Mouse (Mus musculus): ENCODE measurements at regions not wholly inside any gene's neighbourhood (a gene's known extent, or its start where the extent isn't known, plus 50 kb on each side); places are given as distances from the start of the nearest gene placed in this dataset.

DNA sequence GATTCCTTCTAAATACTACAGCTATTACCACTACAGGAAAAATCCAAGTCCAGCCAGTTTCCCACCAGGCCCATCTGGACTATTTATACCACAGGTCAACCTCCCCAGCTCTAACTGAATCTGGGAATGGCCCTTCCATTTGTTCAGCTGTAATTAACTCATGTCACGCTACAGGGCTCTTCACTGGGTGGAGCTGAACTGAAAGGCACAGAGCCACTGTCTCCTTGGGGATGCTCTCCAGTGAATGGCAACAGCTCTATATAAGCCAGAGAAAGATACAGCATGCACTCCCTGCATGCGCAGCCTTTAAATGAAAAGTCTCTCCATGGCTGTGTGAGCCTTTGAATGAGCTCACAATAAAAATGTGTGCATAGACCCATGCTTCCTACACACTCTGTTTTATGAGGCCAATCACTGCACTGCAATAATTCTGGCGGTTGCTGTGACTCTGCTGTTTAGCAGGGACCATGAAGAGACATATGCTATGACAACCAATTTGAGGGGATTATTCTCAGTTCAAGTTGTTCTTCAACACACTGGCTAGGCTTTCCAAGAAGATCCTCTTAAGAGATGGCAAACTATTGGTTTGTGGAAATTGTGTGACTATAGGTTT lies 376.3 kb upstream of the Kif18a start:
- Histone ChIP-seq H3K4me3 (ENCODE audit: low read depth, low read length) (no peak overlapping the region), H3K9me3 (ENCODE audit: control insufficient read depth, low read length) (no peaks in the 10 kb centered on the region), H3K4me2 (ENCODE audit: low read depth, severe bottlenecking) (no peak overlapping the region), H3K27ac (replicated peaks; ENCODE audit: low read depth, low read length) (no peak overlapping the region), H3K27me3 (ENCODE audit: control insufficient read depth, insufficient read depth, low read length) (no peaks in the 10 kb centered on the region), H3K36me3 (ENCODE audit: control insufficient read depth, insufficient read depth, low read length) (no peaks in the 10 kb centered on the region), H3K9ac (ENCODE audit: low read length) (no peak overlapping the region), H3K4me1 (ENCODE audit: control insufficient read depth, insufficient read depth, low read length) (no peaks in the 10 kb centered on the region)
- 69% methylated on average over 3 of the region's 3 CpGs for WGBS
- ATAC-seq (ENCODE audit: insufficient number of reproducible peaks, low FRiP score, low TSS enrichment, low read depth) = no peak
- no peak for DNase-seq (ENCODE audit: low spot score)

DNA sequence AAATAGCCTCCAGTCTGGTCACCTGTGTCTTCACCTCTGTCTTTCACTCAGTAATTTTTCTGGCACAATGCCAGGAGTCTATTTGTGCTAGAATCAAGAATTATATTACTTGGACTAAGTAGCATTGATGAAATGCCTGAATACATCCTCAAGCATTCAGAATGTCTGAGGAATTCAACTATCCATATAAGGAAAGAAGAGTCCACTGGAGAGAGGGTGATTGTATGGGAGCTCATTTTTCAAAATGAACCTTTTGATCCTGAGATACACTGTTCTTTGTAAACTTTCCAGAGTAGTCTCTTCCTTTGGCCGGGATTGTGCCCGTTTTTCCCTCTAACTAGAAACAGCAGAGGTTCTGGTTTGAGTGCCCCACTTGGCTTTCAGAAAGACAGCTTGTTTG lies 367.0 kb upstream of the Kif18a start:
- Histone ChIP-seq H3K9ac (ENCODE audit: low read length) (no peak overlapping the region), H3K9me3 (ENCODE audit: control insufficient read depth, low read length) (no peaks in the 10 kb centered on the region), H3K4me3 (ENCODE audit: low read depth, low read length) (no peak overlapping the region), H3K27me3 (ENCODE audit: control insufficient read depth, insufficient read depth, low read length) (no peaks in the 10 kb centered on the region), H3K36me3 (ENCODE audit: control insufficient read depth, insufficient read depth, low read length) (no peaks in the 10 kb centered on the region), H3K4me1 (ENCODE audit: control insufficient read depth, insufficient read depth, low read length) (no peaks in the 10 kb centered on the region), H3K4me2 (ENCODE audit: low read depth, severe bottlenecking) (no peak overlapping the region), H3K27ac (replicated peaks; ENCODE audit: low read depth, low read length) (no peak overlapping the region)
- ATAC-seq (ENCODE audit: insufficient number of reproducible peaks, low FRiP score, low TSS enrichment, low read depth) (no peak), DNase-seq (ENCODE audit: low spot score) (no peak)
- WGBS = 64% methylated on average over 2 of the region's 2 CpGs

DNA sequence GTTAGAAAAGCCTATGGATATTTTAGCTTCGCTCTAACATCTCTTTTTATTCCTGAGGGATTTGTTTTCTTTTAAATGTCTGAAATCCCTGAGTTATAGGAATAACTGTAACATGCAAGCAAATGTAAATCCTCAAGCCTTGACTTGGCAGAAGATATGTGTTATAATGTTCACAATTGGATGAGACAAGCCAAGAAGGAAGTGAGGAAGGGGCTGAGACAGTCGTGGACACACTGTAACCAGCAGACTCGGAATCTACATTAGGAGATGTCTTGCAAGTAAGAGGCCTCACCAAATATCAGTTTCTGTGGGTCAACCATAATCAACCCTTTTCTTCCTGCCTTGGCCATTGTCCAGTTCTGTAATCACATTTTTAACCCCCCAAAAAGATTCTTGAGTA lies 366.6 kb upstream of the Kif18a start:
- no peaks in the 10 kb centered on the region for H3K9me3 ChIP-seq (ENCODE audit: control insufficient read depth, low read length)
- DNase-seq (ENCODE audit: low spot score) (no peak), ATAC-seq (ENCODE audit: insufficient number of reproducible peaks, low FRiP score, low TSS enrichment, low read depth) (no peak)
- no peaks in the 10 kb centered on the region for H3K36me3 ChIP-seq (ENCODE audit: control insufficient read depth, insufficient read depth, low read length)
- H3K27ac ChIP-seq (replicated peaks; ENCODE audit: low read depth, low read length) = no peak overlapping the region
- no peak overlapping the region for H3K9ac ChIP-seq (ENCODE audit: low read length)
- no peaks in the 10 kb centered on the region for H3K27me3 ChIP-seq (ENCODE audit: control insufficient read depth, insufficient read depth, low read length)
- 83% methylated on average over 3 of the region's 3 CpGs for WGBS
- no peaks in the 10 kb centered on the region for H3K4me1 ChIP-seq (ENCODE audit: control insufficient read depth, insufficient read depth, low read length)
- H3K4me3 ChIP-seq (ENCODE audit: low read depth, low read length) = no peak overlapping the region
- no peak overlapping the region for H3K4me2 ChIP-seq (ENCODE audit: low read depth, severe bottlenecking)

DNA sequence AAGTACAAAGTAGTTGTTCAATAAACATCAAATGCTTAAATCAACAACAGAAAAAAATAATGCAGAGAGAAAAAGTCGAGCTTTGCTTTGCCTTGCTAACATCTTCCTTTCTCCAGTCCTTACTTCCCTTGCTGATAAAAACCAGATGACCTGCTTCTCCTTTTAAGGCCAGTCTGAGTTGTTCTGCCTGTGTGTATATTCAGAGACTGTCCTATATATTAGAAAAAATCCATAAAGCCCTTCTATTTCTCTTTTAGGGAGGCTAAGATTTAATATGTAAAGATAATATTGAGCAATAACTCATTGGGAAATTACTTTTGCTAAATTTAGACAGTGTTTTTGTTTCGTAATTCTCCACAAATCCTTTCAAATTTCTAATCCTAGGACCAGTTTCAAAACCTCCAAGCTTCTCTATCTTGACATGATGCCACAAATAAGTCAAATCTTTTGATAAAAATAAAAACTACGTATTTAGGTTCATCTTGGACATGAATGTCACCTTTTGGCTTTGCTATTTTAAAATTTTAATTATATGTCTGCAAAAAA lies 361.0 kb upstream of the Kif18a start:
- H3K9ac ChIP-seq (ENCODE audit: low read length) = no peak overlapping the region
- ATAC-seq (ENCODE audit: insufficient number of reproducible peaks, low FRiP score, low TSS enrichment, low read depth) (no peak), DNase-seq (ENCODE audit: low spot score) (no peak)
- H3K36me3 ChIP-seq (ENCODE audit: control insufficient read depth, insufficient read depth, low read length) = no peaks in the 10 kb centered on the region
- H3K4me3 ChIP-seq (ENCODE audit: low read depth, low read length) = no peak overlapping the region
- H3K27ac ChIP-seq (replicated peaks; ENCODE audit: low read depth, low read length) = no peak overlapping the region
- no peaks in the 10 kb centered on the region for H3K9me3 ChIP-seq (ENCODE audit: control insufficient read depth, low read length)
- no peaks in the 10 kb centered on the region for H3K27me3 ChIP-seq (ENCODE audit: control insufficient read depth, insufficient read depth, low read length)
- WGBS = 68% methylated on average over 3 of the region's 3 CpGs
- no peak overlapping the region for H3K4me2 ChIP-seq (ENCODE audit: low read depth, severe bottlenecking)
- no peaks in the 10 kb centered on the region for H3K4me1 ChIP-seq (ENCODE audit: control insufficient read depth, insufficient read depth, low read length)

DNA sequence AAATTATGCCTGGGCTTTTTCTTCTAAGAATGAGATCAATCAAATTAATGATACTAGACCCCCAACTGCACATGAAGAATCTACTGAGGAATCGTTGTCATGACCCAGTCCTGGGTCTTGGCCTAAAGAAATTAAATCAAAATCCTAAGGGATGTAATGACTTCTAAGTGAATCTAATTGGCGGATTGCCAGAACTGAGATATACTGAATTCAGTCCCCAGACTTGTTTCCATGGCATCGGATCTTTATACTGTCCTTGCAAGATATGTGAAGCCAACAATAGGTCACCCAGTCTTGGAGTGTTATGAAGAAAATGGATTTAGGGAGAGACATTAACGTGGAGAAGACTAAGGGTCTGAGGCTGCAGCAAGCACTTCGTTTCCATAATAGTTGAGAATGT lies 360.4 kb upstream of the Kif18a start:
- H3K4me3 ChIP-seq (ENCODE audit: low read depth, low read length) = no peak overlapping the region
- H3K4me2 ChIP-seq (ENCODE audit: low read depth, severe bottlenecking) = no peak overlapping the region
- no peak for DNase-seq (ENCODE audit: low spot score)
- WGBS = 80% methylated on average over 5 of the region's 5 CpGs
- no peaks in the 10 kb centered on the region for H3K27me3 ChIP-seq (ENCODE audit: control insufficient read depth, insufficient read depth, low read length)
- no peaks in the 10 kb centered on the region for H3K9me3 ChIP-seq (ENCODE audit: control insufficient read depth, low read length)
- no peak for ATAC-seq (ENCODE audit: insufficient number of reproducible peaks, low FRiP score, low TSS enrichment, low read depth)
- H3K27ac ChIP-seq (replicated peaks; ENCODE audit: low read depth, low read length) = no peak overlapping the region
- no peak overlapping the region for H3K9ac ChIP-seq (ENCODE audit: low read length)
- H3K4me1 ChIP-seq (ENCODE audit: control insufficient read depth, insufficient read depth, low read length) = no peaks in the 10 kb centered on the region
- no peaks in the 10 kb centered on the region for H3K36me3 ChIP-seq (ENCODE audit: control insufficient read depth, insufficient read depth, low read length)

DNA sequence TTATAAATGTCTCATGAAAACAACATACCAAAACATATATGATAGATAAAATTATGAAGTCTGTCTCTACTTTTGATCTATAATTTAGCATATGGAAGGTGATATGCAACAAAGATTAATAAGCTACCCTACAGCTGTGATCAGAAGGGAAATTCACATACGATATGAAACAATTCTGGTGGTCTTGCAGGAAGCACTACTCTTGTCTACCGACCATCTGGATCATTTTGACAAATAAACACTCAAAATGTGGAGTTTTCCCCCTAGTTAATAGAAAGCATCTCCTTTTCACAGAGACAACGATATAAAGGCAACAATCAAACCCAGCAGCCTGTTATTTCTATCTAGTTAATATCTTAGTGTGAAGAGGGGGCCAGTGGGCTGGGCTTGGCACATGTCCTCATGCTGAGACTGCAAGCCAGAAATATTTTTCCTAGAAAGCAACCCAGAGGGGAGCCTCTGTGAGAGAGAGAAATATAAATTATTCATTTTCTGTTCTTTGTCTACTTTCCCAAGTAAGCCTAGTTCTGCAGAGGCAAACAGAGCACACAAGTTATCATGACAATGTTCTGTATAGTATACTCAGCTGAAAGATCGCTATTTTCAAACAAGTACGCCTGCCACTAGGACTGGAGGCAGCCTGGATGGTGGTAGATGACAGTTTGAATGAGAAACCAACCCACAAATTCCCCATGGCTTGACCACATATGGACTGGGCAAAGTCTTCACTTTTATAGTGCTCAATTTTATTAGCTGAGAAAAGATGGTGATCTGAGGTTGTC lies 344.4 kb upstream of the Kif18a start:
- 81% methylated on average over 5 of the region's 5 CpGs for WGBS
- ATAC-seq (ENCODE audit: insufficient number of reproducible peaks, low FRiP score, low TSS enrichment, low read depth) (no peak), DNase-seq (ENCODE audit: low spot score) (no peak)
- Histone ChIP-seq H3K36me3 (ENCODE audit: control insufficient read depth, insufficient read depth, low read length) (no peaks in the 10 kb centered on the region), H3K27me3 (ENCODE audit: control insufficient read depth, insufficient read depth, low read length) (no peaks in the 10 kb centered on the region), H3K4me2 (ENCODE audit: low read depth, severe bottlenecking) (no peak overlapping the region), H3K9me3 (ENCODE audit: control insufficient read depth, low read length) (no peaks in the 10 kb centered on the region), H3K4me3 (ENCODE audit: low read depth, low read length) (no peak overlapping the region), H3K27ac (replicated peaks; ENCODE audit: low read depth, low read length) (no peak overlapping the region), H3K9ac (ENCODE audit: low read length) (no peak overlapping the region), H3K4me1 (ENCODE audit: control insufficient read depth, insufficient read depth, low read length) (no peaks in the 10 kb centered on the region)

DNA sequence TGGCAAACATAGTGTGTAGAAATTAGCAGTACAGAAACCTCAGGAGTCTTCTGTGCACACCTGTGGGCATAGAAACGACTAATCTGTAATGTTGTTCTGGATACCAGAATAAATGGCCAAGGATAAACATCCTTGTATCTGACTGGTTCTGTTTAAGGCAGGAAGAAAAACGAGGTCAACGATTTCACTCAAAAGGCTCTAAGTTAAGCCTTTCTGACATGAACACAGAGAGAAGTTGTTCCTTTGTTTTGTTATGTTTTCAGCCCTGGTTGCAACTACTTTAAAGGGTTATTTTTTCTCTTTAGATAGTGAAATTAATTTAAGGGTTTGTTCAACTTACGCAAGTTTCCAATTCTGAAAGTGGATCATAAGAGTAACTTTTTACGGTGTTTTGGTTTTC lies 299.6 kb upstream of the Kif18a start:
- Histone ChIP-seq H3K27me3 (ENCODE audit: control insufficient read depth, insufficient read depth, low read length) (no peaks in the 10 kb centered on the region), H3K9me3 (ENCODE audit: control insufficient read depth, low read length) (no peaks in the 10 kb centered on the region), H3K4me3 (ENCODE audit: low read depth, low read length) (no peak overlapping the region), H3K36me3 (ENCODE audit: control insufficient read depth, insufficient read depth, low read length) (no peaks in the 10 kb centered on the region), H3K27ac (replicated peaks; ENCODE audit: low read depth, low read length) (no peak overlapping the region), H3K4me1 (ENCODE audit: control insufficient read depth, insufficient read depth, low read length) (no peaks in the 10 kb centered on the region), H3K4me2 (ENCODE audit: low read depth, severe bottlenecking) (no peak overlapping the region), H3K9ac (ENCODE audit: low read length) (no peak overlapping the region)
- DNase-seq (ENCODE audit: low spot score) (no peak), ATAC-seq (ENCODE audit: insufficient number of reproducible peaks, low FRiP score, low TSS enrichment, low read depth) (no peak)
- 86% methylated on average over 5 of the region's 5 CpGs for WGBS

DNA sequence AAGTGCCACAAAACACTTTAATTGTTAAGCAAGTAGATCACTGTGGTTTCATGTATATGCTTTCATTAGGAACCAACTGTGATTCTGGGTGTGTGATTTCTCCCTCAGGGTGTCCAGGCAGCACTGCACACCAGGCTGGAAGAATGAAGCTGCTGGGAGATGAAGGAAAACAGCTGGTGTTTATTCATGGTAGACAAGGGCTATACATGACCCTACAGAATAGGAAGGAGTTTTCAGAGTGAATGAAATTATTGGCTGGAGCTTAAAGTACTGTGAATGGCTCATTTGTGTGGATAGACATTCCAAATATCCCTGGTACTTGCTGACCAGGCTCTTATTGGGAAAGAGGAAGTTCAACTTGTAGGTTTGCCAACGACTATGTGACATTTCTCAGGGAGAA lies 264.3 kb upstream of the Kif18a start:
- DNase-seq (ENCODE audit: low spot score) (no peak), ATAC-seq (ENCODE audit: insufficient number of reproducible peaks, low FRiP score, low TSS enrichment, low read depth) (no peak)
- no peaks in the 10 kb centered on the region for H3K9me3 ChIP-seq (ENCODE audit: control insufficient read depth, low read length)
- H3K27ac ChIP-seq (replicated peaks; ENCODE audit: low read depth, low read length) = no peak overlapping the region
- no peaks in the 10 kb centered on the region for H3K4me1 ChIP-seq (ENCODE audit: control insufficient read depth, insufficient read depth, low read length)
- no peak overlapping the region; the same call in 1 of the 2 replicates for H3K4me2 ChIP-seq (ENCODE audit: low read depth, severe bottlenecking)
- H3K4me3 ChIP-seq (ENCODE audit: low read depth, low read length) = no peak overlapping the region
- H3K9ac ChIP-seq (ENCODE audit: low read length) = no peak overlapping the region
- no peaks in the 10 kb centered on the region for H3K27me3 ChIP-seq (ENCODE audit: control insufficient read depth, insufficient read depth, low read length)
- WGBS = 62% methylated on average over 1 of the region's 1 CpGs
- no peaks in the 10 kb centered on the region for H3K36me3 ChIP-seq (ENCODE audit: control insufficient read depth, insufficient read depth, low read length)

Measured in limb, embryonic 11.5 days (tissue).